In genomic region chr5:140501982-140502836, GRCm38 (mm10) we compare ENCODE assay signal across 8 mouse cellular contexts. TPM values are rescaled to one million over a fixed set of nuclear protein-coding genes. Genes with fewer than 3 reads are reported as not detected.
DNase-seq lines count a peak whose midpoint lies in the region; ATAC-seq and TF ChIP-seq lines count a peak whose summit lies in the region.

No protein-coding gene starts in this region.

- no peaks in the 10 kb centered on the region for H3K36me3 ChIP-seq in midbrain, embryonic 10.5 days
- no peaks in the 10 kb centered on the region for H3K36me3 ChIP-seq in midbrain, postnatal 0 days (ENCODE audit: insufficient read depth, low read length)
- no peaks in the 10 kb centered on the region for H3K36me3 ChIP-seq in embryonic facial prominence, embryonic 15.5 days
- no peaks in the 10 kb centered on the region for H3K36me3 ChIP-seq in limb, embryonic 10.5 days

- peak overlapping the region; percentile 79 for H3K27ac ChIP-seq in midbrain, embryonic 10.5 days (replicated peaks)
- H3K27ac ChIP-seq in midbrain, postnatal 0 days (ENCODE audit: low read depth, low read length), result no peak overlapping the region
- H3K27ac ChIP-seq in embryonic facial prominence, embryonic 15.5 days (replicated peaks), result no peak overlapping the region
- peak overlapping the region; percentile 82 for H3K27ac ChIP-seq in limb, embryonic 10.5 days

- peaks cover 23% of the 10 kb centered on the region for H3K27me3 ChIP-seq in midbrain, embryonic 10.5 days (ENCODE audit: low read depth, poor library complexity, severe bottlenecking)
- H3K27me3 ChIP-seq in midbrain, postnatal 0 days (ENCODE audit: insufficient read depth, low read length), result no peaks in the 10 kb centered on the region; the same call in 1 of the 2 replicates
- H3K27me3 ChIP-seq in embryonic facial prominence, embryonic 15.5 days, result no peaks in the 10 kb centered on the region
- H3K27me3 ChIP-seq in limb, embryonic 10.5 days (ENCODE audit: low read depth, poor library complexity, severe bottlenecking), result no peaks in the 10 kb centered on the region

- H3K9ac ChIP-seq in midbrain, postnatal 0 days (replicated peaks; ENCODE audit: low read length, poor library complexity, severe bottlenecking), result no peak overlapping the region
- peak overlapping the region; percentile 23; the same call in 1 of the 2 replicates for H3K9ac ChIP-seq in embryonic facial prominence, embryonic 15.5 days

- no peak for ATAC-seq in midbrain, postnatal 0 days (ENCODE audit: low FRiP score)
- no peak for ATAC-seq in embryonic facial prominence, embryonic 15.5 days (ENCODE audit: insufficient number of reproducible peaks, low FRiP score, low TSS enrichment, low read depth)

- no peaks in the 10 kb centered on the region for H3K9me3 ChIP-seq in midbrain, embryonic 10.5 days (replicated peaks)
- H3K9me3 ChIP-seq in midbrain, postnatal 0 days (ENCODE audit: low read length), result no peaks in the 10 kb centered on the region
- no peaks in the 10 kb centered on the region for H3K9me3 ChIP-seq in embryonic facial prominence, embryonic 15.5 days (replicated peaks)
- H3K9me3 ChIP-seq in limb, embryonic 10.5 days (replicated peaks), result no peaks in the 10 kb centered on the region

- no peak for TF ChIP-seq CTCF in midbrain, postnatal 0 days (IDR thresholded peaks at IDR 0.05)

- H3K4me2 ChIP-seq in midbrain, postnatal 0 days (ENCODE audit: low read depth, low read length, poor library complexity, severe bottlenecking), result no peak overlapping the region
- peak overlapping the region; percentile 44 for H3K4me2 ChIP-seq in embryonic facial prominence, embryonic 15.5 days (replicated peaks)

- peak overlapping the region; percentile 43 for H3K4me3 ChIP-seq in midbrain, embryonic 10.5 days
- no peak overlapping the region for H3K4me3 ChIP-seq in midbrain, postnatal 0 days (ENCODE audit: low read depth, low read length)
- H3K4me3 ChIP-seq in embryonic facial prominence, embryonic 15.5 days (replicated peaks), result 0 out of 2 replicates have a peak overlapping the region, but pooled peaks have one; percentile 12
- peak overlapping the region; percentile 40 for H3K4me3 ChIP-seq in limb, embryonic 10.5 days

- H3K4me1 ChIP-seq in midbrain, embryonic 10.5 days, result peaks cover 47% of the 10 kb centered on the region
- peaks cover 3% of the 10 kb centered on the region; the same call in 1 of the 2 replicates for H3K4me1 ChIP-seq in midbrain, postnatal 0 days (ENCODE audit: insufficient read depth, low read length)
- H3K4me1 ChIP-seq in embryonic facial prominence, embryonic 15.5 days, result peaks cover 39% of the 10 kb centered on the region
- H3K4me1 ChIP-seq in limb, embryonic 10.5 days, result peaks cover 46% of the 10 kb centered on the region

- WGBS in midbrain, embryonic 10.5 days, result 18% methylated on average over 14 of the region's 14 CpGs
- 23% methylated on average over 12 of the region's 14 CpGs for WGBS in midbrain, postnatal 0 days
- WGBS in embryonic facial prominence, embryonic 15.5 days, result 21% methylated on average over 14 of the region's 14 CpGs
- WGBS in limb, embryonic 10.5 days, result 21% methylated on average over 14 of the region's 14 CpGs

- DNase-seq in midbrain, embryonic 10.5 days (ENCODE audit: low spot score), result peak; percentile 47
- no peak for DNase-seq in midbrain, postnatal 0 days (ENCODE audit: low spot score)
- peak; percentile 60 for DNase-seq in limb, embryonic 10.5 days (ENCODE audit: low spot score)
- DNase-seq in naive thymus-derived CD4-positive, alpha-beta T cell, adult 2 months (ENCODE audit: low read depth), result peak; percentile 71
- DNase-seq in right cerebral cortex, adult 2 months (ENCODE audit: low spot score in 2 of 2), result no peak
- DNase-seq in testis, postnatal 10 days (ENCODE audit: low spot score), result no peak
- DNase-seq in right cerebral cortex, postnatal 14 days, result no peak

RNA-seq across cellular contexts. Expression of gene Chst12, which starts 3.1 kb away (rescaled TPM):
- 14.7 and 16.1 TPM in 2 replicates for polyA plus RNA-seq in midbrain, embryonic 10.5 days (2016; fragmentation: Nextera tagmentation; extraction: Ambion mirVana)
- total RNA-seq in midbrain, postnatal 0 days (2014; rRNA removed), result 11.0 and 15.8 TPM in 2 replicates
- 21.8 and 27.3 TPM in 2 replicates for polyA plus RNA-seq in midbrain, postnatal 0 days (2015; fragmentation: Nextera tagmentation; extraction: Ambion mirVana)
- 28.9 and 30.6 TPM in 2 replicates for polyA plus RNA-seq in embryonic facial prominence, embryonic 15.5 days (2015; fragmentation: Nextera tagmentation; extraction: Ambion mirVana)
- 20.7 and 20.9 TPM in 2 replicates for polyA plus RNA-seq in limb, embryonic 10.5 days (2016; fragmentation: Nextera tagmentation; extraction: Ambion mirVana)

RNA-seq across cellular contexts. Expression of gene Gm4869, which starts 56.8 kb away (rescaled TPM):
- not detected in 2 replicates for polyA plus RNA-seq in midbrain, embryonic 10.5 days (2016; fragmentation: Nextera tagmentation; extraction: Ambion mirVana)
- total RNA-seq in midbrain, postnatal 0 days (2014; rRNA removed), result not detected in 2 replicates
- not detected in 2 replicates for polyA plus RNA-seq in midbrain, postnatal 0 days (2015; fragmentation: Nextera tagmentation; extraction: Ambion mirVana)
- polyA plus RNA-seq in embryonic facial prominence, embryonic 15.5 days (2015; fragmentation: Nextera tagmentation; extraction: Ambion mirVana), result 0.20 and 0.47 TPM in 2 replicates
- polyA plus RNA-seq in limb, embryonic 10.5 days (2016; fragmentation: Nextera tagmentation; extraction: Ambion mirVana), result not detected in 2 replicates

Comparison
In these comparisons a context has a peak if more than half of its experiments do, and no peak if none do; other contexts are left out.
1. DNase-seq: peak in midbrain, embryonic 10.5 days (single experiment), limb, embryonic 10.5 days (single experiment) and naive thymus-derived CD4-positive, alpha-beta T cell, adult 2 months (single experiment); none in midbrain, postnatal 0 days (single experiment), right cerebral cortex, adult 2 months (0 of 2), testis, postnatal 10 days (single experiment) and right cerebral cortex, postnatal 14 days (single experiment).
2. H3K27ac ChIP-seq: peak in midbrain, embryonic 10.5 days (single experiment) and limb, embryonic 10.5 days (single experiment); none in midbrain, postnatal 0 days (single experiment) and embryonic facial prominence, embryonic 15.5 days (single experiment).